Comparison of ENCODE assay signal across 9 mouse cellular contexts in the genomic region with DNA sequence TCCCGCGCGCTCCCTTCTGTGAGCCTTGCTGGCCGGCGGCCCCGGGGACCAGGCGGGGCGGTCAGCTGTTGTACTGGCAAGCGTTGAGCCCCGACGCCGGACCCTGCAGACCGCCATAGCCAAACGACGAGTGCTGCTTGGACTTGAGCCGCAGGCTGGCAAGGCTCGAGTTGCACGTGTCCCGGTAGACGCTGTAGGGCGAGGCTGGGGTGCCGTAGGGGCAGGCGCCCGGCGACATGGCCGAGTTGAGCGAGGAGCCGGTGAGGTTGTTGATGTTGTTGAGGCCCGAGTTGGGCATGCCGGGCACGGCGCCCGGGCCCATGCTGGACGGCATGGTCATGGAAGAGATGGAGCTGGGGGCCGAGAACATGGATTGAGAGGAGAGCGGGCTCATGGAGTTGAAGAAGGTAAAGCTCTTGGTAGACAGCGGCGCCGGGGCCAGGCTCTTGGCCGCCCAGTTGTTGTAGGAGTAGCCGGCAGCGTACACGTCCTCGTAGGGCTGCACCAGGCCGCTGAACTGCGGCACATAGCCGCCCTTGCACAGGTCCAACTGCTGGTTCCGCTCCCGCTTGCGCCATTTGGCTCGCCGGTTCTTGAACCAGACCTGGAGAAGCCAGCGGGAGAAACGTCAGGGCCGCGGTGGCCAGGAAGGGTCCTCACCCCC. TPM values are rescaled to one million over a fixed set of nuclear protein-coding genes. Genes with fewer than 3 reads are reported as not detected.
DNase-seq lines count a peak whose midpoint lies in the region; ATAC-seq and TF ChIP-seq lines count a peak whose summit lies in the region.
"Had no signal": no experiment of that assay in that cellular context is flagged by ENCODE, and none has a peak within 500 bp of the region (broad histone marks: within the 10 kb centered on the region; RNA-seq: fewer than 3 reads in every experiment).

No protein-coding gene starts in this region.

- ATAC-seq in lung, embryonic 14.5 days (ENCODE audit: insufficient read depth), result no peak
- no peak for ATAC-seq in heart, embryonic 15.5 days (replicated peaks; ENCODE audit: insufficient number of reproducible peaks, insufficient read depth, low FRiP score, low read depth)
- 0 out of 2 replicates have a peak, but pooled peaks have one; percentile 9 for ATAC-seq in midbrain, embryonic 16.5 days
- no peak for ATAC-seq in activated CD4-positive, CD25-positive, alpha-beta regulatory T cell, adult 4 months

- no peaks in the 10 kb centered on the region for H3K9me3 ChIP-seq in lung, embryonic 14.5 days (ENCODE audit: low read depth, low read length)
- H3K9me3 ChIP-seq in heart, embryonic 15.5 days (replicated peaks), result no peaks in the 10 kb centered on the region
- H3K9me3 ChIP-seq in midbrain, embryonic 16.5 days (replicated peaks; ENCODE audit: control insufficient read depth, low read length, poor library complexity, severe bottlenecking), result no peaks in the 10 kb centered on the region
- H3K9me3 ChIP-seq: liver, embryonic 15.5 days had no signal

- WGBS in lung, embryonic 14.5 days, result 2% methylated on average over 56 of the region's 56 CpGs
- 3% methylated on average over 56 of the region's 56 CpGs for WGBS in heart, embryonic 15.5 days
- WGBS in midbrain, embryonic 16.5 days, result under 1% methylated on average over 56 of the region's 56 CpGs

- H3K27ac ChIP-seq in lung, embryonic 14.5 days (ENCODE audit: low read depth), result no peak overlapping the region
- no peak overlapping the region for H3K27ac ChIP-seq in heart, embryonic 15.5 days
- H3K27ac ChIP-seq in midbrain, embryonic 16.5 days (ENCODE audit: low read length), result no peak overlapping the region
- H3K27ac ChIP-seq: liver, embryonic 15.5 days had no signal

- DNase-seq in adrenal gland, adult 2 months, result peak; percentile 15
- DNase-seq in adrenal gland, postnatal 25 days, result no peak
- peak; percentile 45 for DNase-seq in lung, embryonic 14.5 days
- no peak for DNase-seq in lung, postnatal 36 days
- no peak for DNase-seq in layer of hippocampus, postnatal 14 days (ENCODE audit: low spot score in 2 of 2)

- peak overlapping the region; percentile 16; the same call in 1 of the 2 replicates for H3K4me3 ChIP-seq in lung, embryonic 14.5 days (ENCODE audit: low read depth, low read length)
- peak overlapping the region; percentile 16; the same call in 1 of the 2 replicates for H3K4me3 ChIP-seq in heart, embryonic 15.5 days
- no peak overlapping the region for H3K4me3 ChIP-seq in midbrain, embryonic 16.5 days (ENCODE audit: low read depth, low read length)
- H3K4me3 ChIP-seq: liver, embryonic 15.5 days had no signal

- 0 out of 2 replicates have a peak overlapping the region, but pooled peaks have one; percentile 27 for H3K4me2 ChIP-seq in lung, embryonic 14.5 days
- peak overlapping the region; percentile 28; the same call in 1 of the 2 replicates for H3K4me2 ChIP-seq in heart, embryonic 15.5 days
- no peak overlapping the region for H3K4me2 ChIP-seq in midbrain, embryonic 16.5 days (ENCODE audit: low read length)
- H3K4me2 ChIP-seq: liver, embryonic 15.5 days had no signal

- no peak overlapping the region for H3K9ac ChIP-seq in lung, embryonic 14.5 days
- no peak overlapping the region for H3K9ac ChIP-seq in heart, embryonic 15.5 days
- H3K9ac ChIP-seq in midbrain, embryonic 16.5 days (ENCODE audit: low read depth, low read length), result no peak overlapping the region
- H3K9ac ChIP-seq: liver, embryonic 15.5 days had no signal

- H3K4me1 ChIP-seq in lung, embryonic 14.5 days (ENCODE audit: insufficient read depth), result no peaks in the 10 kb centered on the region
- H3K4me1 ChIP-seq in heart, embryonic 15.5 days (replicated peaks), result peaks cover 36% of the 10 kb centered on the region
- peaks cover 4% of the 10 kb centered on the region for H3K4me1 ChIP-seq in midbrain, embryonic 16.5 days (ENCODE audit: control insufficient read depth, insufficient read depth, low read length)

- no peaks in the 10 kb centered on the region for H3K36me3 ChIP-seq in lung, embryonic 14.5 days (ENCODE audit: insufficient read depth)
- H3K36me3 ChIP-seq in heart, embryonic 15.5 days, result no peaks in the 10 kb centered on the region
- no peaks in the 10 kb centered on the region for H3K36me3 ChIP-seq in midbrain, embryonic 16.5 days (ENCODE audit: control insufficient read depth, insufficient read depth, low read length)
- H3K36me3 ChIP-seq: liver, embryonic 15.5 days had no signal

- TF ChIP-seq CTCF in lung, embryonic 14.5 days (IDR thresholded peaks at IDR 0.05; ENCODE audit: low read depth), result no peak

- H3K27me3 ChIP-seq in lung, embryonic 14.5 days (ENCODE audit: insufficient read depth, low read length), result peaks cover 87% of the 10 kb centered on the region
- peaks cover 93% of the 10 kb centered on the region for H3K27me3 ChIP-seq in heart, embryonic 15.5 days
- peaks cover 59% of the 10 kb centered on the region for H3K27me3 ChIP-seq in midbrain, embryonic 16.5 days (ENCODE audit: control insufficient read depth, insufficient read depth, low read depth, low read length)

RNA-seq across cellular contexts. Expression of a gene that starts 9.9 kb away (rescaled TPM):
- not detected for total RNA-seq in adrenal gland, adult 2 months (2021)
- polyA plus RNA-seq in adrenal gland, adult 2 months (2012; rRNA removed), result 0.07 TPM in 1 of 2 replicates, not detected in the other
- total RNA-seq in adrenal gland, postnatal 25 days (2021), result not detected in 2 replicates
- polyA plus RNA-seq in lung, embryonic 14.5 days (2014; fragmentation: Nextera tagmentation; extraction: Ambion mirVana), result 0.28 TPM in 1 of 2 replicates, not detected in the other
- polyA plus RNA-seq in heart, embryonic 15.5 days (2015; fragmentation: Nextera tagmentation; extraction: Ambion mirVana), result 0.05 and 0.46 TPM in 2 replicates
- 1.0 and 1.4 TPM in 2 replicates for polyA plus RNA-seq in midbrain, embryonic 16.5 days (2015; fragmentation: Nextera tagmentation; extraction: Ambion mirVana)
- polyA plus RNA-seq in activated CD4-positive, CD25-positive, alpha-beta regulatory T cell, adult 4 months (2017; shearing (Covaris generic)), result not detected
- total RNA-seq in layer of hippocampus, postnatal 14 days (2021), result not detected

RNA-seq across cellular contexts. Expression of a gene that starts 41.8 kb away (rescaled TPM):
- under 1 TPM in 1 of 2 experiments, not detected in 1; 0.45 TPM for total RNA-seq in adrenal gland, adult 2 months (2021)
- 0.10 and 0.17 TPM in 2 replicates for polyA plus RNA-seq in adrenal gland, adult 2 months (2012; rRNA removed)
- total RNA-seq in adrenal gland, postnatal 25 days (2021), result 0.30 TPM in 1 of 2 replicates, not detected in the other
- polyA plus RNA-seq in lung, embryonic 14.5 days (2014; fragmentation: Nextera tagmentation; extraction: Ambion mirVana), result 0.18 TPM in 1 of 2 replicates, not detected in the other
- polyA plus RNA-seq in heart, embryonic 15.5 days (2015; fragmentation: Nextera tagmentation; extraction: Ambion mirVana), result not detected in 2 replicates
- 0.19 TPM in 1 of 2 replicates, not detected in the other for polyA plus RNA-seq in midbrain, embryonic 16.5 days (2015; fragmentation: Nextera tagmentation; extraction: Ambion mirVana)
- polyA plus RNA-seq in activated CD4-positive, CD25-positive, alpha-beta regulatory T cell, adult 4 months (2017; shearing (Covaris generic)), result under 1 TPM in 1 of 2 experiments, not detected in 1; 0.25 TPM
- total RNA-seq in layer of hippocampus, postnatal 14 days (2021), result under 1 TPM; 0.25 to 0.29 TPM
- polyA plus RNA-seq: liver, embryonic 15.5 days had no signal

Comparison
In these comparisons a context has a peak if more than half of its experiments do, and no peak if none do; other contexts are left out.
1. DNase-seq: peak in adrenal gland, adult 2 months (single experiment) and lung, embryonic 14.5 days (single experiment); none in adrenal gland, postnatal 25 days (single experiment), lung, postnatal 36 days (single experiment) and layer of hippocampus, postnatal 14 days (0 of 2).